Mouse (Mus musculus) Muller cell, postnatal 12 days (primary cell): ENCODE measurements at regions not wholly inside any gene's neighbourhood (a gene's known extent, or its start where the extent isn't known, plus 50 kb on each side); places are given as distances from the start of the nearest gene placed in this dataset.

Experiments used
- DNase-seq: peaks from one replicate; pipeline ENCODE4 v3.0.0-alpha.2; 2015; ENCODE audit errors: inconsistent ontology term

DNA sequence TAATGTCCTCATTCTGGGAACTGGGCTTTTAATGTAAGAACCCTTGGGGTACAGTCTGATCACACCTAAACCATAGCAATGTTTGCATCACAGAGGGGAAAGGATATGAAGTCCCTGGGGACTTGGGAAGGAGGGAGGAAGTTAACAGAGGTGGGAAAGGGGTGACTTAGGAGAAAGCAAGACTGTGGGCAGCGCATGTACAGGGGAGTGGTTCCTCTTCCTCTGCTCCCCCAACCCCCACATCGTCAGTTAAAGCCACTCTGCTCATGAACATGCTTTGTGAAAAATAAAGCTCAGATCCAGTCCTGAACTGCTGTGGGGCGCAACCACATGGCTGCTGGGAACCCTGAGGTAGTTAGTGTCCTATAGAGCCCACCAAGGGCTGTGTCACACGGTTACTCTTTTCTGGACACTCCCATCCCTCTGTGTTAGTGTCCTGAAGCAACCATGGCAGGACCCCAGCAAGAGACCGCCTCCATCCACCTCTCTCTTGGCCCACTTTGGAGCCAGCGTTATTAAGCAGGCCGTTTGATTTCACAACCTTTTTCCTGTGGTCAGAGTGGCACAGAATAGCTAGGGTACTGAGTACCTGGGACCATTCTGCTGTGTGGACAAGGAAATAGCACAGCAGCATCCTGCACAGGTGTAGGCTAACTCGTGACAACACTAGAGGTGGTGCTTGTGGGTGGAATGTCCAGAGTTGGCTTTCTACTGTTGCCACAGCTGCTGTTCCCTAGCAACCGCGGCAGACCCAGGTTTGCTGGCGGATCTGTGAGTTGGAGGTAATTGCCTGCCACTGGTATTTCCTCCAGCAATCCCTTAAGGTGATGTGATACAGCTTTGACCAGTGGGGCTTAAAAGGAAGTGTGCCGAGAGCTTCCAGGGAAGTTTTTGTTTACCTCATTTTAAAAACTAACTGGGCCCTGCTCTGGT is 50.3 kb upstream of the Cpeb4 start:
- DNase-seq = no peak
